Mouse (Mus musculus): ENCODE results near the gene Rcan3.

The Rcan3 gene

DNA sequence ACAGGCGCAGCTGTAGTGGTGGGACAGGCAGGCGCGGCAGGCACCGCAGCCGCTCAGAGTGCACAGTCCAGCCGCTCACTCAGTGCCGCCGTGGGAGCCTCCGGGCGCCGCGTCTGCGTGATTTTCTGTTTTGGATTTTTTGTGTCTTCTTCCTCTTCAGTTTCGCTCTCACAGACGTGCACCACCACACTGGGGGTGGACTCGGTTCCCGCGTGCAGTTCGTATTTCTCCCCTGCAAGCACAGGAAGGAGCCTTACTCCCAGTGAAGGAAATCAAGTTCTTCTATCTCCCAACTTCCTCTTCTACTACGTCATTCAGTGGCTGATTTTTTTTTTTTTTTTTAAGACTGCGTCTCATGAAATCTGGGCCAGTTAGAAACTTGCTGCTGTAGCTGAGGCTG is 17.3 kb downstream of the Rcan3 start:
- DNase-seq (ENCODE audit: low read depth, low spot score) = no peak

DNA sequence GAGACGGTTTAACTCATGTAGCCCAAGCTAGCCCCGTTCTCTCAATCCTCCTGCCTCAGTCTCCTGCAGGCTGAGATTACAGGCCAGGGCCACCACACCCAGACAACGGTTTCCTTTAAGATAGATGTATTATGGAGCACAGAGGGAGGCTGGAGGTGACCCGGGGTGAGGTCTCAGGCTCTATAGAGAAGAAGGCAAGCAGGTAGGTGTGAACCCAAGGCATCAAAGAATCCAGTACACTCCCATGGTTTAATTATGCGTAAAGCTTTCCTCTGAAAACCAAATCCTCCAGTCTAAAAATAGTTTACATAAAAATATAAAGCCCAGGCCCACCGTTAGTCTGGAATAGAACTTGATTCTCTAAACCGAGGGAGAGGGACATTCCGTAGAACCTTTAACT is 20.2 kb downstream of the Rcan3 start:
- DNase-seq (ENCODE audit: low read depth, low spot score) = no peak

DNA sequence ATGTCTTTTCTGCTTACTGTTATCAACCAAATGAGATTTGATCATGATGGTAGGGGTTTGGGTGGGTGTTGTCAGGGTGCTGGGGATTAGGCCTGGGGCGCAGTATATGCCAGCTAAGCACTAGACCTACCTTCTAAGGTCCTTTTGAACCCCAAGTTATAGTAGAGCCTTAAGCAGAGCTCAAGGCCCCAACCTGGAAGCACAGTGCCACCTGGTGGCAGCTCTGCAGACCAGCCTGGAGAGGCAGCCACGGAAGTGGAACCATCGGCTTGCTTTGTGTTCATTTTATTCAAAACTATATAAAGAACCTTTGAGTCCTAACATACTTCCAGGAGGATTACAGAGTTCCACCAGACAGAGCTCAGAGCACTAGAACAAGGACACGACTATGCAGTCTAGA is 22.0 kb downstream of the Rcan3 start:
- DNase-seq (ENCODE audit: low read depth, low spot score) = peak; percentile 67

DNA sequence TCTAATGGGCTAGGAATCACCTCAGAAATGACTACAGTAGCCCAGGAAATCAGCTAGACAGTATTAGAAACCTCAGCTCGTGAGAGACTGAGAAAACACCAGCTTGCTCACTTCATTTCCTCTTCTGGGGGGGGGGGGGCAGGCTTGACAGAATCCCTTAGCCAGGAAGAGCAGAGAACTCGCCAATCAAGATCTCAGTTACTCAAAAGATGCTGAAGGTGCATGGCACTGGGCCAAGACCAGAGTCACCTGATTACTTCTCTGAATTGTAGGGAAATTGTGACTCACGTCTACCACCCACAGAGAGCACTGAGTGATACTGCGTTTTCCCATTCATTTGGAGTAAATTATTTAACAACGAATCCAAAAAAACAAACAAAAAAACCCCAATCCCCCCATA is 27.5 kb downstream of the Rcan3 start:
- DNase-seq (ENCODE audit: low read depth, low spot score) = no peak

DNA sequence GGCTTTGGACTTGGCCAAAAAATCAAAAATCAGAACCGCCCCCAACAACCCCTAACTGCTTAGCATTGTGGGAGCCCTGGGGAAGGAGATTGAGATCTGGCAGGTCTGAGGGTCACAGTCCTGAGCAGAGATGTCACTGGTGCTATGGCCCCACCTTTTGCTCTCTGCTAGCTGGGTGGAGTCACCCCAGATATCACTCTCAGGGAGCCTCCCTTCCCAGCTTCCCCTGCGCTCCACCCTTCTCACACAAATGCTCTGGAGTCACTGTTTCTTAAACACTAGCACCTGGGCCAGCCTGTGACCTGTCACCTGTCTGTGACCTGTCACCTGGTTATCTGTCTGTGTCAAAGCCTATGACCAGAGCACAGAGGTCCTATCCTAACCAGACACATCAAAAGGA is 28.7 kb downstream of the Rcan3 start:
- DNase-seq (ENCODE audit: low read depth, low spot score) = no peak

DNA sequence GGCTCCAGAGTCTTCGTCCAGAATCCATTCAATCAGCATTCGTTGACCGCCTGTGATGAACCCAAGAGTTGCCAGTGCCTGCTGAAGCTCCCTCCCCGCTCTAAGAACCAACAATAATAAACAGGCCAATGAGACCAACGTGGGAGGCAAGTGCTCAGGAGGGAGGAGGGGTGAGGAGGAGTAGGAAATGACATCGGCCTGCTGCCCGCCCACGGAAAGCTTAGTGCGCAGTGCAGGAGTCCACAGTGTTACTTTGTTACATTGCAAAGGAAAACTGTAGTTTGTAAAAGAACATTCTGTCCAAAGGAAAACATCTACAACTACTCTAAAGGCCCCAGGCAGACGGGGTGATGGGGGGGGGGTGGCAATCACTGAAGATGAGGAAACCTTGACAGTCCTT is 29.6 kb downstream of the Rcan3 start:
- no peak for DNase-seq (ENCODE audit: low read depth, low spot score)

DNA sequence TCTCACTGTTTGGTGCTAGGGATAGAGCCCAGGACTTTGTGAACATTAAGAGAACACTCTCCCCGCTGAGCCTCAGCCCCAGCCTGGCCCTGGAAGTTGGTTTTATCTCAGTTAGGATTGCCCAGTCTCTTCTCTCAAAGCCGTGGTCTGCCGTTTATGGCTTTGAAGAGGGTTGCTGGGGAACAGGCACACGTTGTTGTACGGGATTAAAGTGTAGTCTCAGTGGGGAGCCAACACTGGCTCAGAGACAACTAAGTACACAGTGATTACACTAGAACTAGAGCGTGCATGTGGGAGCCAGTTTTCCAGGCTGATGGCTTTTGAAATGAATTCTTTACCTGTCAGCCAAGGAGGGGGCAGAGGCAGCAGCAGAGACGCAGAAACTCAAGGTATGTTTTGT is 31.8 kb downstream of the Rcan3 start:
- no peak for DNase-seq (ENCODE audit: low read depth, low spot score)

DNA sequence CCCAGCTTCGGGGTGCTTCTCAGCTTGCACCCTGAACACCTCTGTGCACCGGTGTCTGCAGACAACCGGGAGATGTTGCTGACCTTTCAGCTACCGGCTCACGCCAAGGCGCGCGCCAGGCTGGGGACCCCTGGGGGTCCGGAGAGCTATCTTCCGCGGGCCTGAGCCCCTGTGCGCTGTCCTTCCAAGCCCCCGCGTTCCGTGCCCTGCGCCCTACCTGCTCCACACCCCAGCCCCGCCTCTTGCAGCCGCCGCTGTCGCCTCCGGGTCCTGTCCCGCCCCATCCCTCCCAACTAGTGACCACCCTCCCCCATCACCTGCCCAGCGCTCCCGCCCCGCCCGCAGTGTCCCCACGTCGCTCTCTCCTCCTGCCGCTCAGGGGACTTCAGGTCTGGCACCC is 35.7 kb downstream of the Rcan3 start, which contains the start of gene Ncmap:
Ncmap (minus strand) TSS at position 237 of the 400 bp plus-strand sequence.
- DNase-seq (ENCODE audit: low read depth, low spot score) = no peak

DNA sequence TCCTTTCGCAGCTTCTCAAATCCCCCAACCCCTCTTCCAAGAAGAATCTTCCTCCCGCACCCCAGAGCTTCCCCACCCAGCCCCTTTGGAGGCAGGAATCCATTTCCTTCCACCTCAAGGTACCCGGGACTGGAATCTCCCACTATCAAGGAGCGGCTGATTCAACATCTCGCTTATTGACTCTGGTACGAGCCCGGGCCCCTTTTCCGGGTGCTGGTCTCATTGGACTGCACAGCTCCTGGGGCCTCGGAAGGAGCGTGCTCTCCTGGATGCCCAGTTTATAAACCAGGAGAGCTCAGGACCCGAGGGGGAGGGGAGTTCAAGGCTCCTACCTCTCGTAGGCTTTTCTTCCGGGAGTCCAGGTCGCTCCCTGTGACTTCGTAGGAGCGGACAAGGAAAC is 36.1 kb downstream of the Rcan3 start:
- DNase-seq (ENCODE audit: low read depth, low spot score) = no peak

DNA sequence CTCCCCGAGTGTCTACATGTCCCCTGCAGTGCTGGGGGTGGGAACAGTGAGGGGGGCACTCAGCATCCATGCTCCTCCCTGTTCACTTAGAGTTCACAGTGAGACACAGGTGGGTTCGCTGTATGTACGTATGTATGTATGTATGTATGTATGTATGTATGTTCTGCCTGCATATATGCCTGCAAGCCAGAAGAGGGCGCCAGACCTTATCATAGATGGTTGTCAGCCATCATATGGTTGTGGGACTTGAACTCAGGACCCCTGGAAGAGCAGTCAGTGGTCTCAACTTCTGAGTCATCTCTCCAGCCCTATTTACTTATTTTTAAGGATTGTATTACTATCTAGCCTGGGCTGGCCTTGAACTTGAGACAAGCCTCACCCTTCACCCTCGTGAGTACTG is 37.4 kb downstream of the Rcan3 start:
- no peak for DNase-seq (ENCODE audit: low read depth, low spot score)

DNA sequence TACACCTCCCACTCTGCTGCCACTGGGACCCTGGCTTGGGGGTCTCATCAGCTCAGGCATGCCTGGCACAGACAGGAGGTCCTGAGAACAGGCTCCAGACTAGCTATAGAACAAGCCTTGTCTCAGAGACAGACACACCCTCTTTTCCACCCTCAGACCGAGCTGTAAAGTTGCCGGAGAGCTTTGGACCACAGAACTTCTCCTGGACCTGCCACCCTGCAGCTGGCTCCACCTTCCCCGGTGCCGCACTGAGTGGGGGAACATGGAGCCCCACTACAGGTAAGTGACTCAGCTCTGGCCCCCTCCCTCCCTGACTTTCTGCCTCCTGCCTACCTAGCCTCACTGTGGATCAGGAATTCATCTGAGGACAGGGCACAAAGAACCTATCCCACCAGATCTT is 38.3 kb downstream of the Rcan3 start:
- no peak for DNase-seq (ENCODE audit: low read depth, low spot score)

DNA sequence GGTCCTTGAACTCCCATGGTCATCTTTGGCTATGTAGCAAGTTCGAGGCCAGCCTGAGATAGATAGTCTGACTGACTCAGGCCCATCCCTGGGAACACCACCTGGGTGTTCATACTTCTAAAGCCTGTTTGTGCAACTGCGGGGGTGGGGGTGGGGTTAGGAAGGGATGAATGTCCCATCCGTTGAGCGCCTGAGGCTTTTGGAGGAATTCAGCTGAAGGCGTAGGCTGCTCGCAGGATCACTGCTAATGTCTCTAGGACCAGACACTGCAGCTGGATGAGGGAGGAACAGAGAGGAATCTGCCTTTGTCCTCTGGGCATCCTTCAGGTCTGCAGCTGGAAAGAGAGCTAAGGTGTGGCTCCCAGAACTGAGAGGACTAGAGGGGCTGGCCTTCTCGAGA is 39.0 kb downstream of the Rcan3 start:
- no peak for DNase-seq (ENCODE audit: low read depth, low spot score)

DNA sequence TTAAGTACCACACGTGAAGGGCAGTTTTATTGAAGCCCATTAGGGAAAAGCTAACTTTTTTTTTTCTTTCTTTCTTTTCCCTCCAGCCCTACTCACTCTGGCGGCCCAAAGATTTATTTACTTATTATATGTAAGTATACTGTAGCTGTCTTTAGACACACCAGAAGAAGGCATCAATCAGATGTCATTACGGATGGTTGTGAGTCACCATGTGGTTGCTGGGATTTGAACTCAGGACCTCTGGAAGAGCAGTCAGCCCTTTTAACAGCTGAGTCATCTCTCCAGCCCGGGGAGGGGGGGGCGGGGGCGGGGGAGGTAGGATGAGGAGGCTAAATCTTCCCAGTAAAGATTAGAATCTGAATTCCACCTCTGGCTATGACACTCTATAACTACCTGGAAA is 40.3 kb downstream of the Rcan3 start:
- no peak for DNase-seq (ENCODE audit: low read depth, low spot score)

DNA sequence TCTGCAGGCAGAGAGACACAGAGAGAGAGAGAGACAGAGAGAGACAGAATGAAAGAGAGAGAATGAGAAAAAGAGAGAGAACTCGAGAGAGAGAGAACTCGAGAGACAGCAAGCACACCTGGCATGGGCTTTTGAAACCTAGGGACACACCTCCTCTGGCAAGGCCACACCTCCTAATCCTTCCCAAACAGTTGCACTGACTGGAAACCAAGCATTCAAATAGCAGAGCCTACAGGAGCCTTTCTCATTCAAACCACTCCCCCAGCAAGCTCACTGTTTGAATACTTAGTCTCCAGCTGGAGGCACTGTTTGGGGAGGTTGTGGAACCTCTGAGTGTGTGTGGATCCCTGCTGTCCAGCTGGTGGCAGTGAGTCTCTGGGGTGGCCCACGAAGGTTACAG is 40.9 kb downstream of the Rcan3 start:
- no peak for DNase-seq (ENCODE audit: low read depth, low spot score)

DNA sequence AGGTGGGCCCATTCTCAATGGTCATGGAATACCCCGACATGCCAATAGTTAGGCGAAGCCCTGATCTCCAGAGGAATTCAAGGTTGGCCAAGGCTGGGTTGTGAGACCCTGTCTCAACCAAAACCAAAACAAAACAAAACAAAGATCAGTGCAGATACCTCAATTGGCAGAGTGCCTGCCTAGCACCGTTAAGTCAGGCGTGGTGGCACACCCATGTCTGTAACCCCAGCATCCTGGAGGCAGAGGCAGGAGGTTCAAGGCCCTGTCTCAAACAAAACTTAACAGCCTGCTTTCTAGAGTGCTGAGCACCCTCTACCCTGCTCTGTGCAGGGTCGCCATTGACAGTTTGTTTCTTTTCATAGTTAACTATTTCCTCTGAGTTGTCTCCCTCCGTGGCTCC is 42.6 kb downstream of the Rcan3 start:
- DNase-seq (ENCODE audit: low read depth, low spot score) = no peak

DNA sequence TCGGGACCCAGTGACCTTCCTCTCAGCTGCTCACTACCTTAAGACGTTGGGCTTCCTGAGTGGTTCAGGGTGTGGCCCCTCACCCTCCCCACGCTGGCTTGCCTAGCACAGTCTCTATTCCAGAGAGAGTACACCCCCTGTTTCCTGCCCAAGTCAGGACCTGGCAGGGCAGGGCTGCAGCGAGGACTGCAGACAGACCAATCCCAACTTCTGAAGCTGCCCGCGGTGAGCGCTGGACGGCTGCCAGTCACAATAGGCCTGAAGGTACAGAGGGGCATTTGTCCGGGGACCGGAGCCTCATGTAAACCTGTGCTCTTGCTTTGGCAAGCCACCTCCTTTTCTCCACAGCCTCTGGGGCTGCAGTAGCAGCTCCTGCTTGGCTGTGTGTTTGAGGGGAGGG is 48.0 kb downstream of the Rcan3 start:
- DNase-seq (ENCODE audit: low read depth, low spot score) = no peak

DNA sequence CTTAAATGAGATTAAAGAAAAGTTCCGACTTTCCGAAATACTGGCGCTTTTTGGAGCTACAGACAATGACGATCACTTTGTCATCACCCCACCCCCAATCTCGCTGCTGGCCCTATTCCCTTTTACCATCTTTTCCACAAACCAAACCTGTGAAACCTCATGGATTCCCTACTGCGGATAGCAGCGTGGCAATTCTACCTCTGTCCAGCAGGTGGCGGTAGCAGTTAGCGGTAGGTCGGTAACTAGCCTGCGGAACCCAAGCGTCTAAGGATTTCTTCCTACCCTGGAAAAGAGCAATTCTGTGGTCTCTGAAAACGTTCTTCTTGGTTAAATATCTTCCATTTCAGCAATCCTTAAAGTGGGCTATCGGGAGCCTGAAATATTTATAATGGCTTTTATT is 51.3 kb downstream of the Rcan3 start:
- DNase-seq (ENCODE audit: low read depth, low spot score) = peak; percentile 91

DNA sequence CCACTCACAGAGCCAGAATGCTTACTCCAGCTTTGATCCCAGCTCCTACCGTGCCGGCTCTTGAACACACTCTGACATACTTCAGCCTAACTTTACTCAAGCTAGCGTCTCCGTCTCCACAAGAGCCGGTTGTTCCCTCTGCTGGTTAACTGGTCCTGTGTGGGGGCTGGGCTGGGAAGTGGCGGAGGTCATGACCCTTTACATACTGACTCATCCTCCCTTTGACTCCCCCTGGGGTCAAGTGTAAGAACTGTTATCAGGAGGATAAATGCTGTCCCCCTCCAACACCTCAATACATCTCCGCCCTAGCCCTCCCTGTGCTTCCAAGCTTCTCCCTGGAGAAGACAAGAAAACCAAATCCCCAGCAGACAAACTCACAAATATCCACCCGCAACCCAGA is 52.3 kb downstream of the Rcan3 start:
- no peak for DNase-seq (ENCODE audit: low read depth, low spot score)

DNA sequence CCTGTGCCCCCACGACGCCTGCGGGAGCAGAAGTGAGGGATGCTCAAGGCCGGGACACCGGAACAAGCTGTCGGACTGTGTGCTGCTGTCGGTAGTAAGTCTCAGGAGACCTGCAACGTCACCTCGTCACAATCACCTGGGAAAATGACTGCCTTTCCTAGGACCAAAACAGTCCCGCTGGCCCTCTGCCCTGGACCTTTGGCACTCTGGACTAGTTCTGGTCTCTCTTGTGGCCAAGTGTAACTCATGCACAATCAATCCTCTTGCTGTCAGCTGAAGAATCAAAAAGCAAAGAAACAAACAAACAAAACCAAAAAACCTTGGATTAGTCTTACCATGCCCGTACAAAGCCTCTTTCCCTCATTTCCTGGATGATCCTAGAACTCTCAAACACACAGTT is 56.4 kb downstream of the Rcan3 start:
- no peak for DNase-seq (ENCODE audit: low read depth, low spot score)

DNA sequence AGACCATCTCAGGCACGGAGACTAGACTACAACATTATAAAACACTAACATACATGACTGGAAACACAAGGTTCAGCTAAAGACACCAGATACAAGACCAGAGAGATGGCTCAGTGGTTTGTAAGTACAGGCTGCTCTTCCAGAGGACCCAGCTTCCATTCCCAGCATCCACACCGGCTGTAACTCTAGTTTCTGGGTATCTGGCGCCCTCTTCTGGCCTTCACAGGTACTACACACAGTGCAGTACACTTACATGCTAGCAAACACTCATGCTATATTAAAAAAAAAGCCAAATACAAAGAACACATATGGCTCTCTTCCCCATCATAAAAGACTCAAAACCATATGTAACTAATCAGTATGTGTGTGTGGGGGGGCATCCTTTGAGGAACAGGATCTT is 58.2 kb downstream of the Rcan3 start:
- no peak for DNase-seq (ENCODE audit: low read depth, low spot score)

DNA sequence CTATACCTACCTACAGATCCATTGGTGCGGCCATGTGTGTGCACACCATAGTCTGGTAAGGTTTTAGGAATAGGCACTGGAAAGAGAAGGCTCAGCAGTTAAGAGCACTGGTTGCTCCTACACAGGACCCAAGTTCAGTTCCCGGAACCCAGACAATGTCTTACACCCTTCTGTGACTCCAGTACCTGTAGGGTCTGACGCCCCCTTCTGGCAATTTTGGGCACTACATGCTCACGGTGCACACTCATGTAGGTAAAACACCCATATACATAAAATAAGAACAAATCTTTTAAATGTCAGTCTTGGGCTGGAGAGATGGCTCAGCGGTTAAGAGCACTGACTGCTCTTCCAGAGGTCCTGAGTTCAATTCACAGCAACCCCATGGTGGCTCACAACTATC is 60.4 kb downstream of the Rcan3 start:
- DNase-seq (ENCODE audit: low read depth, low spot score) = no peak

DNA sequence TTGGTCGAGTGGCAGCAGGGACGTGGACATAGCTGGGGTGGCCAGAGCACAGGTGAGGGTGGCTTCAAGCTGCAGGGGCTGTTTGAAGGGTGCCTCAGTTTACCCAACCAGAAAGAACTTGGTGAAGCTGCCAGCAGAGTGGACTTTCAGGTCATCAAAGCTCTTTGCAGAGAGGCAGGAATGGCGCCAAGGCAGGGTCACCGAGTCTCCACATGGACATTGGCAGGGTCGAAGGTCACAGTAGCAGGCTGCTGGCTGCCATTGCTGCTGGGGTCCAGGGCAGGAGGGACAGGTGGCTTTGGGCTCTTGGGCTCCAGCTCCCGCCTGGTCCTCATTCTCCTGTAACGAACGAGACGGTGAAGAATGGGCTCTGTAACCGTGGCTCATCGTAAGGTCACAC is 63.3 kb downstream of the Rcan3 start:
- DNase-seq (ENCODE audit: low read depth, low spot score) = no peak

DNA sequence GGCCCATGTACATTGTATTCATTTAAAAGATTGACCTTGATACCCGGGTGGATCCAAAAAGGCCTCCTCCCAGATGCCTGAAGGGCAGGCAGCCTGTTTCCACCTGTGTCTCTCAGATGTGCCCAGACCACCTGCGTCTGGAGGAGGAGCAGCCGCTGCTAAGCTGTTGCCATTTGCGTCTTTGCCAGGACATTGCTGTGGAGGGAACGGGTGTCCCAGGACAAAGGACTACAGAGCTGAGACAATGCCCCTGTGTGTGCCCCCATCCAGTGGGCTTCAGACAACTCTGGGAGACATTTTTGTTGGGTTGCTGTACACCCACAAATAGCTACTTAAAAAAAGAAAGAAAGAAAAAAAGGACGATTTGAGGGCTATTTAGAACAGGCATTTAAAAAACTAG is 70.8 kb downstream of the Rcan3 start:
- no peak for DNase-seq (ENCODE audit: low read depth, low spot score)

Measured in mesoderm, embryonic 11.5 days (tissue).